Mouse (Mus musculus): ENCODE data around the gene Hist1h2ah. TPM values are rescaled to one million over a fixed set of nuclear protein-coding genes. Genes with fewer than 3 reads are reported as not detected.

Gene Hist1h2ah
- polyA plus RNA-seq, 1 experiment from 2014 or later, result 7.8 TPM

- 74% methylated on average over 5 of the region's 5 CpGs for WGBS
- Histone ChIP-seq H3K4me3 (ENCODE audit: low read length) (no peak overlapping the region), H3K36me3 (ENCODE audit: insufficient read depth, low read length) (no peaks in the 10 kb centered on the region)
Observed at GRCm38 (mm10) chr13:22039364-22039763, 4.0 kb upstream of the Hist1h2ah start.

GRCm38 (mm10) chr13:22037415-22037814 is 2.0 kb upstream of the Hist1h2ah start:
- Histone ChIP-seq H3K36me3 (ENCODE audit: insufficient read depth, low read length) (no peaks in the 10 kb centered on the region), H3K27ac (ENCODE audit: low read length) (peak overlapping the region; percentile 61), H3K27me3 (ENCODE audit: insufficient read depth, low read length) (no peaks in the 10 kb centered on the region), H3K4me3 (ENCODE audit: low read length) (no peak overlapping the region), H3K9ac (replicated peaks; ENCODE audit: low read length) (no peak overlapping the region), H3K9me3 (ENCODE audit: low read length) (no peaks in the 10 kb centered on the region), H3K4me1 (ENCODE audit: insufficient read depth, low read length) (peaks cover 40% of the 10 kb centered on the region), H3K4me2 (replicated peaks; ENCODE audit: low read depth, low read length) (no peak overlapping the region)
- WGBS, result 48% methylated on average over 2 of the region's 2 CpGs
- no peak for ATAC-seq (ENCODE audit: low FRiP score, low TSS enrichment)

More at GRCm38 (mm10) chr13:22039364-22039763, 4.0 kb upstream of the Hist1h2ah start:
- Histone ChIP-seq H3K27ac (ENCODE audit: low read length) (peak overlapping the region; percentile 38; the same call in 1 of the 2 replicates), H3K4me1 (ENCODE audit: insufficient read depth, low read length) (peaks cover 37% of the 10 kb centered on the region), H3K27me3 (ENCODE audit: insufficient read depth, low read length) (no peaks in the 10 kb centered on the region), H3K9ac (replicated peaks; ENCODE audit: low read length) (no peak overlapping the region), H3K4me2 (replicated peaks; ENCODE audit: low read depth, low read length) (peak overlapping the region; percentile 82; the same call in 1 of the 2 replicates), H3K9me3 (ENCODE audit: low read length) (no peaks in the 10 kb centered on the region)
- ATAC-seq (ENCODE audit: low FRiP score, low TSS enrichment), result no peak

- 51% methylated on average over 3 of the region's 3 CpGs for WGBS
Observed at GRCm38 (mm10) chr13:22036986-22037385, 1.6 kb upstream of the Hist1h2ah start.

GRCm38 (mm10) chr13:22036149-22036956 is 985 bp upstream of the Hist1h2ah start:
- no peaks in the 10 kb centered on the region for H3K9me3 ChIP-seq (ENCODE audit: low read length)
- H3K4me2 ChIP-seq (replicated peaks; ENCODE audit: low read depth, low read length), result peak overlapping the region; percentile 71
- WGBS, result 4% methylated on average over 17 of the region's 23 CpGs
- H3K9ac ChIP-seq (replicated peaks; ENCODE audit: low read length), result peak overlapping the region; percentile 66
- ATAC-seq (ENCODE audit: low FRiP score, low TSS enrichment), result peak; percentile 13; the same call in 1 of the 2 replicates
- H3K4me3 ChIP-seq (ENCODE audit: low read length), result peak overlapping the region; percentile 46
- peaks cover 33% of the 10 kb centered on the region for H3K4me1 ChIP-seq (ENCODE audit: insufficient read depth, low read length)
- H3K27ac ChIP-seq (ENCODE audit: low read length), result peak overlapping the region; percentile 94
- no peaks in the 10 kb centered on the region for H3K27me3 ChIP-seq (ENCODE audit: insufficient read depth, low read length)
- H3K36me3 ChIP-seq (ENCODE audit: insufficient read depth, low read length), result no peaks in the 10 kb centered on the region

More at GRCm38 (mm10) chr13:22036986-22037385, 1.6 kb upstream of the Hist1h2ah start:
- Histone ChIP-seq H3K9ac (replicated peaks; ENCODE audit: low read length) (peak overlapping the region; percentile 66; the same call in 1 of the 2 replicates), H3K4me1 (ENCODE audit: insufficient read depth, low read length) (peaks cover 37% of the 10 kb centered on the region), H3K27ac (ENCODE audit: low read length) (peak overlapping the region; percentile 94), H3K4me3 (ENCODE audit: low read length) (peak overlapping the region; percentile 46), H3K27me3 (ENCODE audit: insufficient read depth, low read length) (no peaks in the 10 kb centered on the region), H3K4me2 (replicated peaks; ENCODE audit: low read depth, low read length) (peak overlapping the region; percentile 71), H3K9me3 (ENCODE audit: low read length) (no peaks in the 10 kb centered on the region), H3K36me3 (ENCODE audit: insufficient read depth, low read length) (no peaks in the 10 kb centered on the region)
- no peak for ATAC-seq (ENCODE audit: low FRiP score, low TSS enrichment)

- H3K4me1 ChIP-seq (ENCODE audit: insufficient read depth, low read length), result peaks cover 25% of the 10 kb centered on the region
- peak overlapping the region; percentile 70 for H3K4me2 ChIP-seq (replicated peaks; ENCODE audit: low read depth, low read length)
- WGBS, result 0% methylated on average over 12 of the region's 14 CpGs
- no peaks in the 10 kb centered on the region for H3K36me3 ChIP-seq (ENCODE audit: insufficient read depth, low read length)
- ATAC-seq (ENCODE audit: low FRiP score, low TSS enrichment), result peak; percentile 24
- H3K9me3 ChIP-seq (ENCODE audit: low read length), result no peaks in the 10 kb centered on the region
- peak overlapping the region; percentile 94 for H3K27ac ChIP-seq (ENCODE audit: low read length)
- no peaks in the 10 kb centered on the region for H3K27me3 ChIP-seq (ENCODE audit: insufficient read depth, low read length)
- peak overlapping the region; percentile 55 for H3K4me3 ChIP-seq (ENCODE audit: low read length)
- peak overlapping the region; percentile 74 for H3K9ac ChIP-seq (replicated peaks; ENCODE audit: low read length)
Observed at GRCm38 (mm10) chr13:22034443-22035266, 713 bp downstream of the Hist1h2ah start.

- WGBS, result 42% methylated on average over 5 of the region's 5 CpGs
- ATAC-seq (ENCODE audit: low FRiP score, low TSS enrichment), result no peak
- no peaks in the 10 kb centered on the region for H3K27me3 ChIP-seq (ENCODE audit: insufficient read depth, low read length)
Observed at GRCm38 (mm10) chr13:22033741-22034442, 1.5 kb downstream of the Hist1h2ah start.

GRCm38 (mm10) chr13:22030493-22030892 is 4.9 kb downstream of the Hist1h2ah start:
- no peaks in the 10 kb centered on the region for H3K36me3 ChIP-seq (ENCODE audit: insufficient read depth, low read length)
- no peak overlapping the region for H3K27ac ChIP-seq (ENCODE audit: low read length)
- ATAC-seq (ENCODE audit: low FRiP score, low TSS enrichment), result no peak
- H3K4me2 ChIP-seq (replicated peaks; ENCODE audit: low read depth, low read length), result no peak overlapping the region
- H3K27me3 ChIP-seq (ENCODE audit: insufficient read depth, low read length), result no peaks in the 10 kb centered on the region
- H3K9me3 ChIP-seq (ENCODE audit: low read length), result no peaks in the 10 kb centered on the region
- no peak overlapping the region for H3K9ac ChIP-seq (replicated peaks; ENCODE audit: low read length)
- peaks cover 19% of the 10 kb centered on the region for H3K4me1 ChIP-seq (ENCODE audit: insufficient read depth, low read length)
- WGBS, result 10% methylated on average over 4 of the region's 4 CpGs
- H3K4me3 ChIP-seq (ENCODE audit: low read length), result no peak overlapping the region

More at GRCm38 (mm10) chr13:22033741-22034442, 1.5 kb downstream of the Hist1h2ah start:
- peak overlapping the region; percentile 94 for H3K27ac ChIP-seq (ENCODE audit: low read length)
- H3K4me3 ChIP-seq (ENCODE audit: low read length), result peak overlapping the region; percentile 55
- no peaks in the 10 kb centered on the region for H3K9me3 ChIP-seq (ENCODE audit: low read length)
- H3K36me3 ChIP-seq (ENCODE audit: insufficient read depth, low read length), result no peaks in the 10 kb centered on the region
- peaks cover 30% of the 10 kb centered on the region for H3K4me1 ChIP-seq (ENCODE audit: insufficient read depth, low read length)
- H3K9ac ChIP-seq (replicated peaks; ENCODE audit: low read length), result peak overlapping the region; percentile 74
- H3K4me2 ChIP-seq (replicated peaks; ENCODE audit: low read depth, low read length), result peak overlapping the region; percentile 70

GRCm38 (mm10) chr13:22029928-22030327 is 5.4 kb downstream of the Hist1h2ah start:
- Histone ChIP-seq H3K4me2 (replicated peaks; ENCODE audit: low read depth, low read length) (no peak overlapping the region), H3K4me1 (ENCODE audit: insufficient read depth, low read length) (peaks cover 19% of the 10 kb centered on the region), H3K9ac (replicated peaks; ENCODE audit: low read length) (no peak overlapping the region), H3K36me3 (ENCODE audit: insufficient read depth, low read length) (no peaks in the 10 kb centered on the region), H3K27ac (ENCODE audit: low read length) (no peak overlapping the region), H3K27me3 (ENCODE audit: insufficient read depth, low read length) (no peaks in the 10 kb centered on the region), H3K4me3 (ENCODE audit: low read length) (no peak overlapping the region), H3K9me3 (ENCODE audit: low read length) (no peaks in the 10 kb centered on the region)
- ATAC-seq (ENCODE audit: low FRiP score, low TSS enrichment), result no peak
- WGBS, result 52% methylated on average over 8 of the region's 8 CpGs
